Mouse (Mus musculus): ENCODE measurements around the gene Pmp22.

GRCm38 (mm10) chr11:63122249-63122648, 6.5 kb upstream of the Pmp22 start:
- TF ChIP-seq CTCF (IDR thresholded peaks at IDR 0.05; ENCODE audit: low read depth) = no peak
- no peak for TF ChIP-seq EP300 (optimal IDR thresholded peaks at IDR 0.05)

Measured in stomach, postnatal 0 days (tissue).